Mouse (Mus musculus) liver, embryonic 13.5 days (tissue): Measurements from ENCODE around the gene Rpl27. TPM values are rescaled to one million over a fixed set of nuclear protein-coding genes. Genes with fewer than 3 reads are reported as not detected.

Experiments
- ATAC-seq: fragments of 200-750 bp; cut with Nextera tagmentation; 2 replicates; pipeline ENCODE4 v1.8.0; 2017; ENCODE audit warnings: low read depth, mild to moderate bottlenecking, moderate number of reproducible peaks, moderate library complexity
- DNase-seq: peaks from one replicate; pipeline ENCODE4 v3.0.0; 2022
- H3K27ac ChIP-seq: fragments of 300-500 bp; sonication (generic); 2 replicates; pipeline ENCODE4 v1.5.1; 2015; ENCODE audit warnings: moderate library complexity, mild to moderate bottlenecking, inconsistent platforms
- H3K27me3 ChIP-seq: fragments of 300-500 bp; sonication (generic); 2 replicates; pipeline ENCODE4 v1.6.1; 2015; ENCODE audit warnings: mild to moderate bottlenecking, inconsistent platforms
- H3K36me3 ChIP-seq: fragments of 300-500 bp; sonication (generic); 2 replicates; pipeline ENCODE4 v1.6.1; 2015; ENCODE audit warnings: mild to moderate bottlenecking, inconsistent platforms
- H3K4me1 ChIP-seq: fragments of 300-500 bp; sonication (generic); replicated peaks from 2 replicates; pipeline ENCODE4 v1.6.1; 2015; ENCODE audit warnings: inconsistent platforms
- H3K4me2 ChIP-seq: fragments of 300-500 bp; sonication (generic); 2 replicates; pipeline ENCODE4 v1.6.1; 2015; ENCODE audit warnings: inconsistent platforms, mild to moderate bottlenecking, moderate library complexity
- H3K4me3 ChIP-seq: fragments of 300-500 bp; sonication (generic); replicated peaks from 2 replicates; pipeline ENCODE4 v1.5.1; 2015; ENCODE audit warnings: mild to moderate bottlenecking, inconsistent platforms
- H3K9ac ChIP-seq: fragments of 300-500 bp; sonication (generic); 2 replicates; pipeline ENCODE4 v1.6.1; 2015; ENCODE audit warnings: mild to moderate bottlenecking, inconsistent platforms
- H3K9me3 ChIP-seq: fragments of 300-500 bp; sonication (generic); replicated peaks from 2 replicates; pipeline ENCODE4 v1.6.1; 2016; ENCODE audit warnings: inconsistent platforms
- WGBS: fragments of 180-500 bp; shearing (Covaris S2); methylation state at CpG from one replicate; pipeline ENCODE4 v1.1.7; 2015; ENCODE audit not compliant: insufficient replicate concordance; 5-methylcytosine and 5-hydroxymethylcytosine counted together
- microRNA-seq: library from miRNA; unstranded; fragments of <30 nt; microRNA quantifications from one replicate; pipeline ENCODE4, GENCODE M21; 2016
- polyA plus RNA-seq: library from polyadenylated mRNA; unstranded; fragments of >200 nt; fragmentation: Nextera tagmentation; extraction: Ambion mirVana; gene quantifications from 2 replicates; pipeline ENCODE4 v1.2.1, GENCODE M21; 2015

Rpl27 gene
- polyA plus RNA-seq, 1 experiment from 2014 or later: 344 TPM

GRCm38 (mm10) chr11:101484814-101485213 is 42.7 kb downstream of the Rpl27 start:
- WGBS: 35% methylated on average over 7 of the region's 7 CpGs
- peaks cover 31% of the 10 kb centered on the region for H3K36me3 ChIP-seq
- DNase-seq: peak; percentile 27
- H3K27ac ChIP-seq: peak overlapping the region; percentile 80
- H3K9ac ChIP-seq: peak overlapping the region; percentile 23; the same call in 1 of the 2 replicates
- H3K4me1 ChIP-seq: peaks cover 59% of the 10 kb centered on the region
- no peak overlapping the region for H3K4me3 ChIP-seq
- peaks cover 4% of the 10 kb centered on the region for H3K27me3 ChIP-seq
- H3K9me3 ChIP-seq: no peaks in the 10 kb centered on the region
- ATAC-seq: 0 out of 2 replicates have a peak, but pooled peaks have one; percentile 33
- H3K4me2 ChIP-seq: peak overlapping the region; percentile 56

GRCm38 (mm10) chr11:101485509-101486028 is 43.5 kb downstream of the Rpl27 start:
- H3K9me3 ChIP-seq: no peaks in the 10 kb centered on the region
- WGBS: 4% methylated on average over 6 of the region's 6 CpGs
- H3K27ac ChIP-seq: peak overlapping the region; percentile 80
- peaks cover 53% of the 10 kb centered on the region for H3K4me1 ChIP-seq
- ATAC-seq: peak; percentile 92
- peak; percentile 76 for DNase-seq
- peak overlapping the region; percentile 12 for H3K4me3 ChIP-seq
- peak overlapping the region; percentile 56 for H3K4me2 ChIP-seq
- H3K27me3 ChIP-seq: no peaks in the 10 kb centered on the region
- H3K9ac ChIP-seq: no peak overlapping the region
- H3K36me3 ChIP-seq: peaks cover 38% of the 10 kb centered on the region

- Histone ChIP-seq H3K4me1 (peaks cover 48% of the 10 kb centered on the region), H3K27me3 (no peaks in the 10 kb centered on the region), H3K9me3 (no peaks in the 10 kb centered on the region), H3K4me2 (peak overlapping the region; percentile 56), H3K4me3 (peak overlapping the region; percentile 12; the same call in 1 of the 2 replicates), H3K9ac (no peak overlapping the region), H3K27ac (peak overlapping the region; percentile 80), H3K36me3 (peaks cover 43% of the 10 kb centered on the region)
- ATAC-seq: no peak
- WGBS: 25% methylated on average over 6 of the region's 6 CpGs
- DNase-seq: no peak
Measured at GRCm38 (mm10) chr11:101486126-101486525, 44.0 kb downstream of the Rpl27 start.

Small RNAs within 50 kb of the gene (microRNA-seq; reads per million reads assigned to microRNA genes)
- not detected for gene Mir6929

Other genes with a start within 250 kb of the Rpl27 start
- 6.6 and 7.4 TPM in 2 replicates for gene Ezh1, start 215.8 kb upstream of the Rpl27 start, polyA plus RNA-seq
- gene Ramp2, start 196.3 kb upstream of the Rpl27 start, polyA plus RNA-seq: 23.4 and 25.4 TPM in 2 replicates
- gene Vps25, start 188.6 kb upstream of the Rpl27 start, polyA plus RNA-seq: 98.5 and 99.4 TPM in 2 replicates
- 5.5 and 7.9 TPM in 2 replicates for gene Wnk4, start 181.7 kb upstream of the Rpl27 start, polyA plus RNA-seq
- gene Cntd1, start 163.3 kb upstream of the Rpl27 start, polyA plus RNA-seq: 0.63 and 0.85 TPM in 2 replicates
- gene Coa3, start 163.2 kb upstream of the Rpl27 start, polyA plus RNA-seq: 125 TPM in 2 replicates
- 108 and 112 TPM in 2 replicates for gene Becn1, start 140.0 kb upstream of the Rpl27 start, polyA plus RNA-seq
- 198 and 239 TPM in 2 replicates for gene Psme3, start 126.1 kb upstream of the Rpl27 start, polyA plus RNA-seq
- 1.2 and 1.3 TPM in 2 replicates for gene Aoc2, start 117.2 kb upstream of the Rpl27 start, polyA plus RNA-seq
- gene Aoc3, start 111.7 kb upstream of the Rpl27 start, polyA plus RNA-seq: 0.07 TPM in 1 of 2 replicates, not detected in the other
- not detected in 2 replicates for gene G6pc, start 74.7 kb upstream of the Rpl27 start, polyA plus RNA-seq
- 63.2 and 63.7 TPM in 2 replicates for gene Aarsd1, start 24.7 kb upstream of the Rpl27 start, polyA plus RNA-seq
- gene Gm27029, start 17.5 kb upstream of the Rpl27 start, polyA plus RNA-seq: 3.7 TPM in 2 replicates
- 6.0 and 6.9 TPM in 2 replicates for gene Rundc1, start 17.2 kb upstream of the Rpl27 start, polyA plus RNA-seq
- 0.66 and 1.2 TPM in 2 replicates for gene Ptges3l, start 17.0 kb upstream of the Rpl27 start, polyA plus RNA-seq
- 31.4 and 33.0 TPM in 2 replicates for gene Ifi35, start 6.1 kb downstream of the Rpl27 start, polyA plus RNA-seq
- 3.1 and 3.4 TPM in 2 replicates for gene Rnd2, start 22.7 kb downstream of the Rpl27 start, polyA plus RNA-seq
- gene Vat1, start 23.9 kb downstream of the Rpl27 start, polyA plus RNA-seq: 8.8 and 8.9 TPM in 2 replicates
- 11.9 and 15.9 TPM in 2 replicates for gene Brca1, start 109.7 kb downstream of the Rpl27 start, polyA plus RNA-seq
- gene Nbr1, start 109.9 kb downstream of the Rpl27 start, polyA plus RNA-seq: 32.3 and 43.3 TPM in 2 replicates
- 5.5 and 5.7 TPM in 2 replicates for gene Tmem106a, start 139.9 kb downstream of the Rpl27 start, polyA plus RNA-seq
- gene Gm11634, start 157.0 kb downstream of the Rpl27 start, polyA plus RNA-seq: not detected in 2 replicates
- 8.3 and 8.6 TPM in 2 replicates for gene Rdm1, start 184.9 kb downstream of the Rpl27 start, polyA plus RNA-seq
- 1.1 TPM in 2 replicates for gene Arl4d, start 223.2 kb downstream of the Rpl27 start, polyA plus RNA-seq